Mouse (Mus musculus): ENCODE measurements around the gene Rel.

- no peak for TF ChIP-seq POLR2A (IDR thresholded peaks at IDR 0.05; ENCODE audit: borderline replicate concordance, insufficient read depth, low read length)
- TF ChIP-seq CTCF (IDR thresholded peaks at IDR 0.05; ENCODE audit: borderline replicate concordance, insufficient read depth, low read depth, low read length): no peak
These were observed 77.5 kb downstream of the Rel start for GRCm38 (mm10) chr11:23693286-23693685.

Data from cerebellum, adult 2 months (tissue).